Mouse (Mus musculus) lung, postnatal 0 days (tissue): ENCODE measurements around the gene Mfsd11. TPM values are rescaled to one million over a fixed set of nuclear protein-coding genes. Genes with fewer than 3 reads are reported as not detected.

Experiments used
- ATAC-seq: fragments of 200-750 bp; cut with Nextera tagmentation; 2 replicates; pipeline ENCODE4 v1.8.0; 2017; ENCODE audit warnings: moderate library complexity
- DNase-seq: peaks from one replicate; pipeline ENCODE4 v3.0.0-alpha.2; 2016; ENCODE audit warnings: low spot score
- H3K27ac ChIP-seq: fragments of 300-500 bp; sonication (generic); 2 replicates; pipeline ENCODE4 v1.5.1; 2014; ENCODE audit warnings: antibody characterized with exemption, mild to moderate bottlenecking, low read length, mixed read lengths
- H3K27me3 ChIP-seq: fragments of 300-500 bp; sonication (generic); replicated peaks from 2 replicates; pipeline ENCODE4 v1.6.1; 2014; ENCODE audit warnings: low read length, mixed read lengths; ENCODE audit not compliant: insufficient read depth
- H3K36me3 ChIP-seq: fragments of 300-500 bp; sonication (generic); 2 replicates; pipeline ENCODE4 v1.6.1; 2014; ENCODE audit warnings: low read length, mixed read lengths; ENCODE audit not compliant: insufficient read depth
- H3K4me1 ChIP-seq: fragments of 300-500 bp; sonication (generic); 2 replicates; pipeline ENCODE4 v1.6.1; 2014; ENCODE audit warnings: antibody characterized with exemption, low read depth, low read length, mixed read lengths; ENCODE audit not compliant: insufficient read depth
- H3K4me2 ChIP-seq: fragments of 300-500 bp; sonication (generic); replicated peaks from 2 replicates; pipeline ENCODE4 v1.6.1; 2014; ENCODE audit warnings: low read depth, mild to moderate bottlenecking, low read length, moderate library complexity, mixed read lengths
- H3K4me3 ChIP-seq: fragments of 300-500 bp; sonication (generic); 2 replicates; pipeline ENCODE4 v1.5.1; 2014; ENCODE audit warnings: low read depth, low read length
- H3K9ac ChIP-seq: fragments of 300-500 bp; sonication (generic); replicated peaks from 2 replicates; pipeline ENCODE4 v1.6.1; 2014; ENCODE audit warnings: low read depth, mild to moderate bottlenecking
- H3K9me3 ChIP-seq: fragments of 300-500 bp; sonication (generic); 2 replicates; pipeline ENCODE4 v1.6.1; 2016; ENCODE audit warnings: low read length, mixed read lengths
- CTCF ChIP-seq: IDR thresholded peaks from 2 replicates; pipeline ENCODE4 v1.5.1; 2016; ENCODE audit warnings: antibody characterized with exemption, mild to moderate bottlenecking
- EP300 ChIP-seq: IDR thresholded peaks from 2 replicates; pipeline ENCODE4 v1.6.1; 2016; ENCODE audit warnings: antibody characterized with exemption, mild to moderate bottlenecking, control low read depth
- WGBS: fragments of 180-500 bp; shearing (Covaris S2); extraction: QIAGEN DNeasy Blood & Tissue Kit; methylation state at CpG from one replicate; pipeline ENCODE4 v1.1.7; 2014; 5-methylcytosine and 5-hydroxymethylcytosine counted together
- polyA plus RNA-seq: library from polyadenylated mRNA; unstranded; fragments of >200 nt; fragmentation: Nextera tagmentation; extraction: Ambion mirVana; gene quantifications from 2 replicates; pipeline ENCODE4 v1.2.1, GENCODE M21; 2015

Mfsd11 gene
- polyA plus RNA-seq, 1 experiment from 2014 or later = 44.7 TPM

GRCm38 (mm10) chr11:116826550-116827504, 25.4 kb upstream of the Mfsd11 start:
- Histone ChIP-seq H3K27me3 (no peaks in the 10 kb centered on the region), H3K4me2 (peak overlapping the region; percentile 85), H3K36me3 (no peaks in the 10 kb centered on the region), H3K9me3 (no peaks in the 10 kb centered on the region), H3K4me1 (no peaks in the 10 kb centered on the region; the same call in 1 of the 2 replicates), H3K9ac (peak overlapping the region; percentile 59; the same call in 1 of the 2 replicates), H3K27ac (peak overlapping the region; percentile 85), H3K4me3 (peak overlapping the region; percentile 65)
- TF ChIP-seq CTCF (no peak), EP300 (no peak)
- 35% methylated on average over 17 of the region's 17 CpGs for WGBS
- no peak for DNase-seq
- ATAC-seq = no peak

- ATAC-seq (peak; percentile 80), DNase-seq (peak; percentile 73)
- 2% methylated on average over 45 of the region's 71 CpGs for WGBS
- Histone ChIP-seq H3K4me3 (peak within 1 kb of the TSS; percentile 65), H3K27me3 (no peaks in the 10 kb centered on the region), H3K4me2 (peak within 1 kb of the TSS; percentile 85), H3K27ac (peak within 1 kb of the TSS; percentile 85), H3K9me3 (no peaks in the 10 kb centered on the region), H3K9ac (peak within 1 kb of the TSS; percentile 59), H3K36me3 (no peaks in the 10 kb centered on the region), H3K4me1 (no peaks in the 10 kb centered on the region; the same call in 1 of the 2 replicates)
- no peak for TF ChIP-seq EP300
- no peak; the same call in 1 of the 2 replicates for TF ChIP-seq CTCF
Observed at GRCm38 (mm10) chr11:116827534-116828165, 24.6 kb upstream of the Mfsd11 start, which contains the start of gene Mxra7. TSS of gene Mxra7 (minus strand) at chr11:116828046.

- H3K27ac ChIP-seq = no peak overlapping the region
- peaks cover 12% of the 10 kb centered on the region for H3K36me3 ChIP-seq
- TF ChIP-seq CTCF (no peak), EP300 (no peak)
Observed at GRCm38 (mm10) chr11:116832172-116832685, 20.0 kb upstream of the Mfsd11 start.

GRCm38 (mm10) chr11:116834954-116835353, 17.3 kb upstream of the Mfsd11 start:
- ATAC-seq (no peak), DNase-seq (no peak)
- Histone ChIP-seq H3K9ac (no peak overlapping the region), H3K4me3 (no peak overlapping the region), H3K27me3 (no peaks in the 10 kb centered on the region), H3K4me1 (no peaks in the 10 kb centered on the region; the same call in 1 of the 2 replicates), H3K36me3 (peaks cover 21% of the 10 kb centered on the region), H3K9me3 (no peaks in the 10 kb centered on the region), H3K27ac (no peak overlapping the region), H3K4me2 (no peak overlapping the region)
- 89% methylated on average over 1 of the region's 1 CpGs for WGBS
- TF ChIP-seq EP300 (no peak), CTCF (no peak)

More at GRCm38 (mm10) chr11:116832172-116832685, 20.0 kb upstream of the Mfsd11 start:
- 39% methylated on average over 4 of the region's 4 CpGs for WGBS
- Histone ChIP-seq H3K4me3 (no peak overlapping the region), H3K9me3 (no peaks in the 10 kb centered on the region), H3K4me1 (no peaks in the 10 kb centered on the region; the same call in 1 of the 2 replicates), H3K27me3 (no peaks in the 10 kb centered on the region), H3K9ac (no peak overlapping the region), H3K4me2 (no peak overlapping the region)
- ATAC-seq (no peak), DNase-seq (no peak)

GRCm38 (mm10) chr11:116836283-116836682, 16.0 kb upstream of the Mfsd11 start:
- Histone ChIP-seq H3K9ac (no peak overlapping the region), H3K9me3 (no peaks in the 10 kb centered on the region), H3K4me2 (no peak overlapping the region), H3K4me3 (no peak overlapping the region), H3K36me3 (peaks cover 32% of the 10 kb centered on the region), H3K27me3 (no peaks in the 10 kb centered on the region), H3K4me1 (peaks cover 3% of the 10 kb centered on the region; the same call in 1 of the 2 replicates), H3K27ac (no peak overlapping the region)
- WGBS = 79% methylated on average over 4 of the region's 4 CpGs
- no peak for DNase-seq
- ATAC-seq = no peak
- no peak for TF ChIP-seq CTCF
- TF ChIP-seq EP300 = no peak

- Histone ChIP-seq H3K9me3 (no peaks in the 10 kb centered on the region), H3K4me2 (no peak overlapping the region), H3K4me1 (peaks cover 8% of the 10 kb centered on the region), H3K9ac (no peak overlapping the region), H3K4me3 (no peak overlapping the region), H3K36me3 (peaks cover 32% of the 10 kb centered on the region), H3K27me3 (no peaks in the 10 kb centered on the region), H3K27ac (no peak overlapping the region)
- ATAC-seq (no peak), DNase-seq (no peak)
- 91% methylated on average over 10 of the region's 10 CpGs for WGBS
- TF ChIP-seq CTCF (peak; percentile 41), EP300 (no peak)
Observed at GRCm38 (mm10) chr11:116837441-116837840, 14.8 kb upstream of the Mfsd11 start.
